Mouse (Mus musculus): ENCODE results near the gene Chrnb1. TPM values are rescaled to one million over a fixed set of nuclear protein-coding genes. Genes with fewer than 3 reads are reported as not detected.

Chrnb1 gene
- total and polyA plus RNA-seq, 3 experiments: 4.1 to 10.3 (median 4.1) TPM

- no peak for TF ChIP-seq CTCF (IDR thresholded peaks at IDR 0.05)
- TF ChIP-seq POLR2A (IDR thresholded peaks at IDR 0.05; ENCODE audit: insufficient read depth, low read depth, low read length): no peak
- no peak for TF ChIP-seq EP300 (IDR thresholded peaks at IDR 0.05; ENCODE audit: insufficient read depth, low read depth, low read length)
- no peaks in the 10 kb centered on the region for H3K79me2 ChIP-seq (replicated peaks; ENCODE audit: control insufficient read depth, insufficient read depth, low read length)
- peaks cover 1% of the 10 kb centered on the region; the same call in 1 of the 2 replicates for H3K4me1 ChIP-seq (ENCODE audit: control insufficient read depth, insufficient read depth, low read length)
- no peaks in the 10 kb centered on the region for H3K27me3 ChIP-seq (ENCODE audit: control insufficient read depth, insufficient read depth, low read length)
- H3K4me3 ChIP-seq: no peak overlapping the region
- no peak for DNase-seq
- H3K36me3 ChIP-seq (ENCODE audit: control insufficient read depth, insufficient read depth, low read length): no peaks in the 10 kb centered on the region
- intact Hi-C loops (cut with DNase I): no loop called here
- H3K9ac ChIP-seq (ENCODE audit: low read depth, low read length): no peak overlapping the region
- WGBS: 94% methylated on average over 5 of the region's 5 CpGs
- no peak overlapping the region for H3K27ac ChIP-seq
These were observed 8.4 kb downstream of the Chrnb1 start for GRCm38 (mm10) chr11:69787306-69787705.

GRCm38 (mm10) chr11:69784793-69785272 lies 10.9 kb downstream of the Chrnb1 start:
- Histone ChIP-seq H3K9ac (ENCODE audit: low read depth, low read length) (peak overlapping the region; percentile 14), H3K36me3 (ENCODE audit: control insufficient read depth, insufficient read depth, low read length) (no peaks in the 10 kb centered on the region), H3K4me1 (ENCODE audit: control insufficient read depth, insufficient read depth, low read length) (peaks cover 1% of the 10 kb centered on the region; the same call in 1 of the 2 replicates), H3K4me3 (peak overlapping the region; percentile 36), H3K27ac (peak overlapping the region; percentile 56), H3K79me2 (replicated peaks; ENCODE audit: control insufficient read depth, insufficient read depth, low read length) (no peaks in the 10 kb centered on the region), H3K27me3 (ENCODE audit: control insufficient read depth, insufficient read depth, low read length) (no peaks in the 10 kb centered on the region)
- TF ChIP-seq EP300 (IDR thresholded peaks at IDR 0.05; ENCODE audit: insufficient read depth, low read depth, low read length) (peak; percentile 34; the same call in 1 of the 2 replicates), POLR2A (IDR thresholded peaks at IDR 0.05; ENCODE audit: insufficient read depth, low read depth, low read length) (peak; percentile 88), CTCF (IDR thresholded peaks at IDR 0.05) (no peak)
- WGBS: 17% methylated on average over 15 of the region's 15 CpGs
- intact Hi-C loops (cut with DNase I): no loop called here
- peak; percentile 67 to 74 for DNase-seq

- TF ChIP-seq POLR2A (IDR thresholded peaks at IDR 0.05; ENCODE audit: insufficient read depth, low read depth, low read length) (no peak), CTCF (IDR thresholded peaks at IDR 0.05) (no peak), EP300 (IDR thresholded peaks at IDR 0.05; ENCODE audit: insufficient read depth, low read depth, low read length) (no peak)
- intact Hi-C loops (cut with DNase I): no loop called here
- no peaks in the 10 kb centered on the region for H3K36me3 ChIP-seq (ENCODE audit: control insufficient read depth, insufficient read depth, low read length)
- H3K27me3 ChIP-seq (ENCODE audit: control insufficient read depth, insufficient read depth, low read length): no peaks in the 10 kb centered on the region
- no peaks in the 10 kb centered on the region for H3K79me2 ChIP-seq (replicated peaks; ENCODE audit: control insufficient read depth, insufficient read depth, low read length)
- 54% methylated on average over 4 of the region's 4 CpGs for WGBS
- no peak for DNase-seq
- peaks cover 1% of the 10 kb centered on the region; the same call in 1 of the 2 replicates for H3K4me1 ChIP-seq (ENCODE audit: control insufficient read depth, insufficient read depth, low read length)
- H3K9ac ChIP-seq (ENCODE audit: low read depth, low read length): no peak overlapping the region
- no peak overlapping the region for H3K27ac ChIP-seq
- no peak overlapping the region for H3K4me3 ChIP-seq
These were observed 13.9 kb downstream of the Chrnb1 start for GRCm38 (mm10) chr11:69781828-69782227.

- 67% methylated on average over 7 of the region's 7 CpGs for WGBS
- Histone ChIP-seq H3K27ac (no peak overlapping the region), H3K9ac (ENCODE audit: low read depth, low read length) (no peak overlapping the region), H3K79me2 (replicated peaks; ENCODE audit: control insufficient read depth, insufficient read depth, low read length) (no peaks in the 10 kb centered on the region), H3K4me1 (ENCODE audit: control insufficient read depth, insufficient read depth, low read length) (no peaks in the 10 kb centered on the region), H3K4me3 (no peak overlapping the region), H3K27me3 (ENCODE audit: control insufficient read depth, insufficient read depth, low read length) (no peaks in the 10 kb centered on the region), H3K36me3 (ENCODE audit: control insufficient read depth, insufficient read depth, low read length) (no peaks in the 10 kb centered on the region)
- TF ChIP-seq EP300 (IDR thresholded peaks at IDR 0.05; ENCODE audit: insufficient read depth, low read depth, low read length) (no peak), CTCF (IDR thresholded peaks at IDR 0.05) (no peak)
- no peak for DNase-seq
- intact Hi-C loops (cut with DNase I): no loop called here
These were observed 16.8 kb downstream of the Chrnb1 start for GRCm38 (mm10) chr11:69778985-69779384.

GRCm38 (mm10) chr11:69778258-69778982 lies 17.3 kb downstream of the Chrnb1 start:
- no peak for DNase-seq
- no peaks in the 10 kb centered on the region for H3K27me3 ChIP-seq (ENCODE audit: control insufficient read depth, insufficient read depth, low read length)
- no peak overlapping the region for H3K4me3 ChIP-seq
- no peaks in the 10 kb centered on the region for H3K4me1 ChIP-seq (ENCODE audit: control insufficient read depth, insufficient read depth, low read length)
- H3K79me2 ChIP-seq (replicated peaks; ENCODE audit: control insufficient read depth, insufficient read depth, low read length): peaks cover under 1% of the 10 kb centered on the region; the same call in 1 of the 2 replicates
- TF ChIP-seq EP300 (IDR thresholded peaks at IDR 0.05; ENCODE audit: insufficient read depth, low read depth, low read length) (no peak), CTCF (IDR thresholded peaks at IDR 0.05) (no peak), POLR2A (IDR thresholded peaks at IDR 0.05; ENCODE audit: insufficient read depth, low read depth, low read length) (no peak)
- WGBS: 65% methylated on average over 23 of the region's 23 CpGs
- no peaks in the 10 kb centered on the region for H3K36me3 ChIP-seq (ENCODE audit: control insufficient read depth, insufficient read depth, low read length)
- H3K27ac ChIP-seq: no peak overlapping the region
- intact Hi-C loops (cut with DNase I): no loop called here
- H3K9ac ChIP-seq (ENCODE audit: low read depth, low read length): no peak overlapping the region
